Mouse (Mus musculus) right cerebral cortex, postnatal 25 days (tissue): ENCODE measurements at regions not wholly inside any gene's neighbourhood (a gene's known extent, or its start where the extent isn't known, plus 50 kb on each side); places are given as distances from the start of the nearest gene placed in this dataset.

Experiments
- DNase-seq: peaks from one replicate; pipeline ENCODE4 v3.0.0; 2022

- DNase-seq, result no peak
Observed at GRCm38 (mm10) chr19:59646656-59647055, 188.5 kb downstream of the Emx2 start.

GRCm38 (mm10) chr19:59649421-59649820 is 191.2 kb downstream of the Emx2 start:
- no peak for DNase-seq

GRCm38 (mm10) chr19:59650611-59651329 is 192.6 kb downstream of the Emx2 start:
- peak; percentile 25 for DNase-seq

- DNase-seq, result no peak
Observed at GRCm38 (mm10) chr19:59653631-59654367, 195.6 kb downstream of the Emx2 start.

GRCm38 (mm10) chr19:59655321-59655720 is 197.1 kb downstream of the Emx2 start:
- DNase-seq, result no peak

- no peak for DNase-seq
Observed at GRCm38 (mm10) chr19:59669793-59670192, 211.6 kb downstream of the Emx2 start.

GRCm38 (mm10) chr19:59673537-59673936 is 215.4 kb downstream of the Emx2 start:
- no peak for DNase-seq

- no peak for DNase-seq
Observed at GRCm38 (mm10) chr19:59679191-59679590, 221.0 kb downstream of the Emx2 start.

GRCm38 (mm10) chr19:59680356-59680755 is 222.2 kb downstream of the Emx2 start:
- DNase-seq, result no peak

- no peak for DNase-seq
Observed at GRCm38 (mm10) chr19:59684292-59684691, 226.1 kb downstream of the Emx2 start.

GRCm38 (mm10) chr19:59685826-59686717 is 227.9 kb downstream of the Emx2 start:
- no peak for DNase-seq

GRCm38 (mm10) chr19:59687206-59687605 is 229.0 kb downstream of the Emx2 start:
- DNase-seq, result no peak

- DNase-seq, result no peak
Observed at GRCm38 (mm10) chr19:59687681-59688080, 229.5 kb downstream of the Emx2 start.

- DNase-seq, result no peak
Observed at GRCm38 (mm10) chr19:59691541-59692096, 233.4 kb downstream of the Emx2 start.

- DNase-seq, result peak; percentile 8
Observed at GRCm38 (mm10) chr19:59697628-59698027, 239.5 kb downstream of the Emx2 start.

GRCm38 (mm10) chr19:59700187-59700586 is 242.0 kb downstream of the Emx2 start:
- DNase-seq, result no peak

- DNase-seq, result no peak
Observed at GRCm38 (mm10) chr19:59707106-59707505, 236.3 kb downstream of the Rab11fip2 start.

GRCm38 (mm10) chr19:59709180-59709579 is 234.3 kb downstream of the Rab11fip2 start:
- DNase-seq, result no peak

- no peak for DNase-seq
Observed at GRCm38 (mm10) chr19:59715086-59715485, 228.4 kb downstream of the Rab11fip2 start.

- no peak for DNase-seq
Observed at GRCm38 (mm10) chr19:59717813-59718483, 225.5 kb downstream of the Rab11fip2 start.

- DNase-seq, result no peak
Observed at GRCm38 (mm10) chr19:59738541-59738940, 204.9 kb downstream of the Rab11fip2 start.

- DNase-seq, result no peak
Observed at GRCm38 (mm10) chr19:59742946-59743345, 200.5 kb downstream of the Rab11fip2 start.
